Mouse (Mus musculus): ENCODE measurements around the gene Ctf2. TPM values are rescaled to one million over a fixed set of nuclear protein-coding genes. Genes with fewer than 3 reads are reported as not detected.
A peak's percentile ranks its signal among the peaks of the same experiment; 100 is the strongest.

Gene Ctf2
- polyA plus RNA-seq, 1 experiment from 2014 or later, result 0.36 TPM

DNA sequence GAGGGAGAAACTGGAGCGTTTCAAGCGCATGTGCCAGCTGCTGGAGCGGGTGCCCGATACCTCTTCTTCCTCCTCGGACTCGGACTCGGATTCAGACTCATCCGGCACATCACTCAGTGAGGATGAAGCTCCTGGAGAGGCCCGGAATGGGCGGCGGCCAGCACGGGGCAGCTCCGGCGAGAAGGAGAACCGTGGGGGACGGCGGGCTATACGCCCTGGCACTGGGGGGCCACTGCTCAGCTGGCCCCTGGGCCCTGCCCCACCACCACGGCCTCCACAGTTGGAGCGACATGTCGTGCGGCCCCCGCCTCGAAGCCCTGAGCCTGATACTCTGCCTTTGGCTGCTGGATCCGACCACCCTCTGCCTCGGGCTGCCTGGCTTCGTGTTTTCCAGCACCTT, 20.1 kb upstream of the Ctf2 start:
- Histone ChIP-seq H3K4me3 (no peak overlapping the region), H3K9me3 (replicated peaks) (no peaks in the 10 kb centered on the region), H3K9ac (0 out of 2 replicates have a peak overlapping the region, but pooled peaks have one; percentile 4), H3K36me3 (ENCODE audit: poor library complexity, severe bottlenecking) (peaks cover 90% of the 10 kb centered on the region), H3K4me2 (no peak overlapping the region), H3K4me1 (peaks cover 20% of the 10 kb centered on the region), H3K27me3 (no peaks in the 10 kb centered on the region), H3K27ac (no peak overlapping the region)
- ATAC-seq, result no peak
- WGBS, result 93% methylated on average over 27 of the region's 27 CpGs

DNA sequence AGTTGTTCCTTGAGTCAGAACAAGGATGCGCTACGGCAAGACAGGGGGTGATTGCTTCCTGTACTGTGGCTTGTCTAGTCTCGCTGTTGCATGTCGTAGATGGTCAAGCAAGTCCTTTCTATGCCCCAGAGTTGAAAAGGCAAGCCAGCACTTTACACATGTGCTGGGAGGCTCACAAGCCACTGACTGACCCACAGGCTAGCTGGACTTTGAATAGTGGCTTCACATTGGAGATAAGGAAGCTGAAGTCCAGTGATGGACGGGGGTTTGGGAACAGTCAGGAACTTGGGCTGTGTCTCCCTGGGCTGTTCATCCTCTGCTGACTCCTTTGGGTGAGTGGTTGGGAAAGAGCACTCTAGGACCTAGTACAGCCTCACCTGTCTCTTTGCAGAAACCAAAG, 19.7 kb upstream of the Ctf2 start:
- H3K9ac ChIP-seq, result no peak overlapping the region
- no peak overlapping the region for H3K4me3 ChIP-seq
- no peak overlapping the region for H3K4me2 ChIP-seq
- H3K27ac ChIP-seq, result no peak overlapping the region
- H3K27me3 ChIP-seq, result no peaks in the 10 kb centered on the region
- WGBS, result 96% methylated on average over 5 of the region's 5 CpGs
- no peaks in the 10 kb centered on the region for H3K9me3 ChIP-seq (replicated peaks)
- peaks cover 21% of the 10 kb centered on the region for H3K4me1 ChIP-seq
- no peak for ATAC-seq
- H3K36me3 ChIP-seq (ENCODE audit: poor library complexity, severe bottlenecking), result peaks cover 86% of the 10 kb centered on the region

- H3K9me3 ChIP-seq (replicated peaks), result no peaks in the 10 kb centered on the region
- 87% methylated on average over 18 of the region's 19 CpGs for WGBS
- no peak for ATAC-seq
- no peak overlapping the region for H3K4me2 ChIP-seq
- H3K4me1 ChIP-seq, result peaks cover 21% of the 10 kb centered on the region
- H3K9ac ChIP-seq, result no peak overlapping the region
- H3K27me3 ChIP-seq, result no peaks in the 10 kb centered on the region
- peaks cover 74% of the 10 kb centered on the region for H3K36me3 ChIP-seq (ENCODE audit: poor library complexity, severe bottlenecking)
- H3K4me3 ChIP-seq, result 0 out of 2 replicates have a peak overlapping the region, but pooled peaks have one; percentile 0
- H3K27ac ChIP-seq, result no peak overlapping the region
These were observed 18.5 kb upstream of the Ctf2 start for GRCm38 (mm10) chr7:127750131-127751127.

DNA sequence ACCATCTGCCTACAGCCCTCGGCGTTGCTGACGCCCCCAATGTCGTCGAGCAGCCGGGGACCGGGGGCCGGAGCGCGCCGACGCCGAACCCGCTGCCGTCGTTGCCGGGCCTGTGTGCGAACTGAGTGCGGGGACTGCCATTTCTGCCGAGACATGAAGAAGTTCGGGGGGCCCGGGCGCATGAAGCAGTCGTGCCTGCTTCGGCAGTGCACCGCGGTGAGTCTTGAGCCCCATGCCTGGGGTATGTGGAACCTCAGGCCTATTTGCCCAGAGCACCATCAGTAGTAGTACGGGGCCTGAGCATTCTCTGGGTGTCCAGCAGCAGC, 16.2 kb upstream of the Ctf2 start:
- peaks cover 24% of the 10 kb centered on the region for H3K4me1 ChIP-seq
- H3K4me3 ChIP-seq, result peak overlapping the region; percentile 93; the same call in 1 of the 2 replicates
- H3K4me2 ChIP-seq, result peak overlapping the region; percentile 89
- peak overlapping the region; percentile 93; the same call in 1 of the 2 replicates for H3K9ac ChIP-seq
- no peaks in the 10 kb centered on the region for H3K9me3 ChIP-seq (replicated peaks)
- peaks cover 52% of the 10 kb centered on the region for H3K36me3 ChIP-seq (ENCODE audit: poor library complexity, severe bottlenecking)
- no peak overlapping the region for H3K27ac ChIP-seq
- WGBS, result 92% methylated on average over 28 of the region's 28 CpGs
- H3K27me3 ChIP-seq, result no peaks in the 10 kb centered on the region
- ATAC-seq, result no peak

GRCm38 (mm10) chr7:127747559-127748234, 15.7 kb upstream of the Ctf2 start:
- ATAC-seq, result no peak
- 28% methylated on average over 6 of the region's 6 CpGs for WGBS
- Histone ChIP-seq H3K4me1 (peaks cover 20% of the 10 kb centered on the region), H3K4me2 (peak overlapping the region; percentile 89), H3K4me3 (peak overlapping the region; percentile 93), H3K27me3 (no peaks in the 10 kb centered on the region), H3K36me3 (ENCODE audit: poor library complexity, severe bottlenecking) (peaks cover 47% of the 10 kb centered on the region), H3K9me3 (replicated peaks) (no peaks in the 10 kb centered on the region), H3K9ac (peak overlapping the region; percentile 93), H3K27ac (peak overlapping the region; percentile 86)

DNA sequence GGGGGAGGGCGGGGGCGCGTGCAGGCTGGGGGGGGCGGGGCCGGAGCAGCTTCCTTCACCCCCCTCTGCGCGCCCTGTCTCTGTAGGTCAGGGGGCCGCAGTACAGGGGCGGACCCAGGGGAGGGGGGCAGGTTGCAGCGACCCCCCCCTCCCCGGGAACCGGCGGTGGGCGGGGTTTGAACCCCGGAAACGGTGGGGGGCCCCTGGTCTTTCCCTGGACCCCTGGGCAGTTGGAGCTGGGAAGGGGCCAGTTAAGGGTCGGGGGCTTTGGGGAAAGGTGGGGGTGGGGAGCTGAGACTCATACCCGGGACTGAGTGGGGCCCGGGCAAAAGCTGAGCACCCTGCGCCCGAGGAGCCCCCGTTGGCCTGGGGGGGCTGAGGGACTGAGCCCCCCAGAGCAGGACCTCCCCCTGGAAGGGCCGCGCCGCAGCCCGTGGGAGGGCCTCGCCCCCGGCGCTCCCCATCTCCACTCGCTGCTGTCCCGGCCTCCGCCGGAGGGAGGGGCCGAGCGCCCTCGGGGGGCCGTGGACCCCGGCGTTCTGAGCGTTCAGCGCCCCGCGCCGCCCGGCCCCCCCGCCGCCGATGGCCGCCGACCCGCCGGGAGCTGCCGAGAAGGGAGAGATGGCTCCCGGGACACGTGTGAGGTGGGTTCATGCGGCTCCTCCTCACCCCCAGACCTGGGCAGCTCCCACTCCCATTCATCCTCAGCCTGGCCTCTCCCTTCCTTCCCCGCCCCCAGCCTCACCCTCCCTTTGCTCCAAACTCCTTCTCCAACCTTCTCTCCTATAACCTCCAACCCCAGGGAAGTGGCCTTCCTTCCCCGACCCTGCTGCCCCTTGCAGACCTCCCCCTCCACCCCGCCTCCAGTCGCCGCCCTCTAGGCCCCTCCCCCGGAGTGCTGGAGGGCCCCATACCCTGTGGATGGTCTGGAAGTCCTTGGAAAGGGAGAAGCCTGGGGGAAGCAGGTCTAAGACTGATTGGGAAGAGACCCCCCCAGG, 14.8 kb upstream of the Ctf2 start:
- H3K4me1 ChIP-seq, result peaks cover 20% of the 10 kb centered on the region
- peak overlapping the region; percentile 93 for H3K9ac ChIP-seq
- ATAC-seq, result no peak
- peak overlapping the region; percentile 86 for H3K27ac ChIP-seq
- H3K4me2 ChIP-seq, result peak overlapping the region; percentile 89
- peak overlapping the region; percentile 93 for H3K4me3 ChIP-seq
- peaks cover 38% of the 10 kb centered on the region for H3K36me3 ChIP-seq (ENCODE audit: poor library complexity, severe bottlenecking)
- under 1% methylated on average over 43 of the region's 62 CpGs for WGBS
- H3K9me3 ChIP-seq (replicated peaks), result no peaks in the 10 kb centered on the region
- no peaks in the 10 kb centered on the region for H3K27me3 ChIP-seq

GRCm38 (mm10) chr7:127745652-127746493, 13.9 kb upstream of the Ctf2 start:
- Histone ChIP-seq H3K4me1 (peaks cover 20% of the 10 kb centered on the region), H3K9me3 (replicated peaks) (no peaks in the 10 kb centered on the region), H3K36me3 (ENCODE audit: poor library complexity, severe bottlenecking) (peaks cover 28% of the 10 kb centered on the region), H3K27ac (peak overlapping the region; percentile 91), H3K27me3 (no peaks in the 10 kb centered on the region), H3K4me3 (peak overlapping the region; percentile 93), H3K9ac (peak overlapping the region; percentile 93), H3K4me2 (peak overlapping the region; percentile 89)
- WGBS, result under 1% methylated on average over 35 of the region's 39 CpGs
- peak; percentile 88 for ATAC-seq

GRCm38 (mm10) chr7:127745251-127745651, 13.3 kb upstream of the Ctf2 start:
- WGBS, result under 1% methylated on average over 19 of the region's 19 CpGs
- Histone ChIP-seq H3K4me1 (peaks cover 20% of the 10 kb centered on the region), H3K4me3 (peak overlapping the region; percentile 93), H3K36me3 (ENCODE audit: poor library complexity, severe bottlenecking) (peaks cover 22% of the 10 kb centered on the region), H3K9me3 (replicated peaks) (no peaks in the 10 kb centered on the region), H3K27me3 (no peaks in the 10 kb centered on the region), H3K27ac (peak overlapping the region; percentile 91), H3K4me2 (peak overlapping the region; percentile 89), H3K9ac (peak overlapping the region; percentile 60)
- peak; percentile 92 for ATAC-seq

GRCm38 (mm10) chr7:127744366-127745045, 12.5 kb upstream of the Ctf2 start, which contains the start of gene Fbxl19:
Fbxl19 (plus strand) TSS chr7:127744543.
- Histone ChIP-seq H3K9me3 (replicated peaks) (no peaks in the 10 kb centered on the region), H3K4me2 (peak within 1 kb of the TSS; percentile 89), H3K27ac (peak within 1 kb of the TSS; percentile 91), H3K4me3 (peak within 1 kb of the TSS; percentile 93), H3K4me1 (peaks cover 20% of the 10 kb centered on the region), H3K27me3 (no peaks in the 10 kb centered on the region), H3K9ac (peak within 1 kb of the TSS; percentile 60), H3K36me3 (ENCODE audit: poor library complexity, severe bottlenecking) (peaks cover 15% of the 10 kb centered on the region)
- no peak for ATAC-seq
- WGBS, result 1% methylated on average over 26 of the region's 26 CpGs

DNA sequence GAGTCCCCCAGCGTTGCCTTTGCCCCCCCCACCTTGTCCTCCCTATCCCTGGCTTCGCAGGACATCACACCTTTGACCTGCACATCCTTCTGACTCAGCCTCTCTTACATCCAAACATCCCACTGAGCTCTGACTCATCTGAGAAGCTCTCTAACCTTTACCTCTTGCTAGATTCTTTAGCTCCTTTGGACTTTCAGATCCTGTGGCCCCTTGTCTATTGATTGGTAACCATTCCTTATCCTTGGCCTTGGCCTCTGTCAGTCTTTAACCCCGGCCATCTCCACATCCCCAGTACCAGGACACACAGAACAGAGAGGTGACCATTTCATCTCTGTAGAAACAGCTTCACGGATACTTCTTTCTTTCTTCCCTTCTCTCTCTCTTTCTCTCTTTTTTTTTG, 1.8 kb downstream of the Ctf2 start:
- WGBS, result 66% methylated on average over 4 of the region's 4 CpGs
- Histone ChIP-seq H3K4me1 (no peaks in the 10 kb centered on the region), H3K9ac (no peak overlapping the region), H3K27me3 (no peaks in the 10 kb centered on the region), H3K36me3 (ENCODE audit: poor library complexity, severe bottlenecking) (no peaks in the 10 kb centered on the region), H3K27ac (no peak overlapping the region), H3K4me2 (no peak overlapping the region), H3K4me3 (no peak overlapping the region), H3K9me3 (replicated peaks) (no peaks in the 10 kb centered on the region)
- ATAC-seq, result no peak

Measured in forebrain, embryonic 13.5 days (tissue).